Mouse (Mus musculus) myocyte (in vitro differentiated cells): Measurements from ENCODE around the gene Gm20388.
A peak's percentile ranks its signal among the peaks of the same experiment; 100 is the strongest.

Source experiments
- E2F4 ChIP-seq: IDR thresholded peaks from one replicate; pipeline ENCODE4 v1.6.1; 2011; ENCODE audit warnings: mild to moderate bottlenecking, control low read depth, moderate library complexity; ENCODE audit not compliant: insufficient read depth
- POLR2A ChIP-seq: IDR thresholded peaks from one replicate; pipeline ENCODE4 v1.6.1; 2011; ENCODE audit warnings: low read depth, mild to moderate bottlenecking, control low read depth, moderate library complexity; ENCODE audit not compliant: insufficient read length
- POLR2AphosphoS2 ChIP-seq: IDR thresholded peaks from one replicate; pipeline ENCODE4 v1.6.1; 2011; ENCODE audit warnings: low read depth, control low read depth; ENCODE audit not compliant: insufficient read length
- TCF12 ChIP-seq: IDR thresholded peaks from one replicate; pipeline ENCODE4 v1.6.1; 2011; ENCODE audit warnings: mild to moderate bottlenecking, control low read depth; ENCODE audit not compliant: poor library complexity, insufficient read depth, severe bottlenecking
- TCF3 ChIP-seq: IDR thresholded peaks from one replicate; pipeline ENCODE4 v1.6.1; 2011; ENCODE audit warnings: low read depth, control low read depth; ENCODE audit not compliant: insufficient read length
- USF1 ChIP-seq: IDR thresholded peaks from one replicate; pipeline ENCODE4 v1.6.1; 2011; ENCODE audit warnings: low read depth, mild to moderate bottlenecking, control low read depth, moderate library complexity

- TF ChIP-seq POLR2A, result peak; percentile 98
- peak; percentile 43 for TF ChIP-seq TCF3
- no peak for TF ChIP-seq TCF12
- peak; percentile 96 for TF ChIP-seq POLR2AphosphoS2
- TF ChIP-seq E2F4, result no peak
- no peak for TF ChIP-seq USF1
These were observed 1668.2 kb downstream of the Gm20388 start, which contains the start of gene Fbxo31 for GRCm38 (mm10) chr8:121578676-121579451.
